Mouse (Mus musculus) embryonic facial prominence, embryonic 14.5 days (tissue): ENCODE data around the gene Ptprk. TPM values are rescaled to one million over a fixed set of nuclear protein-coding genes. Genes with fewer than 3 reads are reported as not detected.

Experiments
- ATAC-seq: fragments of 200-750 bp; cut with Nextera tagmentation; 2 replicates; pipeline ENCODE4 v1.8.0; 2017; ENCODE audit warnings: low read depth, moderate number of reproducible peaks, moderate TSS enrichment
- DNase-seq: peaks from one replicate; pipeline ENCODE4 v3.0.0-alpha.2; 2015; ENCODE audit warnings: low spot score
- H3K27ac ChIP-seq: fragments of 300-500 bp; sonication (generic); replicated peaks from 2 replicates; pipeline ENCODE4 v1.5.1; 2014; ENCODE audit warnings: low read depth, mild to moderate bottlenecking, low read length, moderate library complexity
- H3K27me3 ChIP-seq: fragments of 300-500 bp; sonication (generic); replicated peaks from 2 replicates; pipeline ENCODE4 v1.6.1; 2014; ENCODE audit warnings: low read length; ENCODE audit not compliant: control insufficient read depth, insufficient read depth
- H3K36me3 ChIP-seq: fragments of 300-500 bp; sonication (generic); 2 replicates; pipeline ENCODE4 v1.6.1; 2014; ENCODE audit warnings: low read length, mixed read lengths; ENCODE audit not compliant: control insufficient read depth, insufficient read depth
- H3K4me1 ChIP-seq: fragments of 300-500 bp; sonication (generic); 2 replicates; pipeline ENCODE4 v1.6.1; 2014; ENCODE audit warnings: antibody characterized with exemption, low read length; ENCODE audit not compliant: control insufficient read depth, insufficient read depth
- H3K4me2 ChIP-seq: fragments of 300-500 bp; sonication (generic); 2 replicates; pipeline ENCODE4 v1.6.1; 2014; ENCODE audit warnings: low read depth, mild to moderate bottlenecking, low read length, moderate library complexity, mixed read lengths
- H3K4me3 ChIP-seq: fragments of 300-500 bp; sonication (generic); 2 replicates; pipeline ENCODE4 v1.5.1; 2014; ENCODE audit warnings: low read depth, mild to moderate bottlenecking, low read length
- H3K9ac ChIP-seq: fragments of 300-500 bp; sonication (generic); 2 replicates; pipeline ENCODE4 v1.6.1; 2014; ENCODE audit warnings: low read depth, mild to moderate bottlenecking, low read length, moderate library complexity, mixed read lengths
- H3K9me3 ChIP-seq: fragments of 300-500 bp; sonication (generic); 2 replicates; pipeline ENCODE4 v1.6.1; 2016; ENCODE audit warnings: low read length; ENCODE audit not compliant: control insufficient read depth
- WGBS: fragments of 180-500 bp; shearing (Covaris S2); extraction: QIAGEN DNeasy Blood & Tissue Kit; methylation state at CpG from one replicate; pipeline ENCODE4 v1.1.7; 2014; 5-methylcytosine and 5-hydroxymethylcytosine counted together
- polyA plus RNA-seq: library from polyadenylated mRNA; unstranded; fragments of >200 nt; fragmentation: Nextera tagmentation; extraction: Ambion mirVana; gene quantifications from 2 replicates; pipeline ENCODE4 v1.2.1, GENCODE M21; 2014

Gene Ptprk
- polyA plus RNA-seq = 21.7 and 22.7 TPM in 2 replicates

DNA sequence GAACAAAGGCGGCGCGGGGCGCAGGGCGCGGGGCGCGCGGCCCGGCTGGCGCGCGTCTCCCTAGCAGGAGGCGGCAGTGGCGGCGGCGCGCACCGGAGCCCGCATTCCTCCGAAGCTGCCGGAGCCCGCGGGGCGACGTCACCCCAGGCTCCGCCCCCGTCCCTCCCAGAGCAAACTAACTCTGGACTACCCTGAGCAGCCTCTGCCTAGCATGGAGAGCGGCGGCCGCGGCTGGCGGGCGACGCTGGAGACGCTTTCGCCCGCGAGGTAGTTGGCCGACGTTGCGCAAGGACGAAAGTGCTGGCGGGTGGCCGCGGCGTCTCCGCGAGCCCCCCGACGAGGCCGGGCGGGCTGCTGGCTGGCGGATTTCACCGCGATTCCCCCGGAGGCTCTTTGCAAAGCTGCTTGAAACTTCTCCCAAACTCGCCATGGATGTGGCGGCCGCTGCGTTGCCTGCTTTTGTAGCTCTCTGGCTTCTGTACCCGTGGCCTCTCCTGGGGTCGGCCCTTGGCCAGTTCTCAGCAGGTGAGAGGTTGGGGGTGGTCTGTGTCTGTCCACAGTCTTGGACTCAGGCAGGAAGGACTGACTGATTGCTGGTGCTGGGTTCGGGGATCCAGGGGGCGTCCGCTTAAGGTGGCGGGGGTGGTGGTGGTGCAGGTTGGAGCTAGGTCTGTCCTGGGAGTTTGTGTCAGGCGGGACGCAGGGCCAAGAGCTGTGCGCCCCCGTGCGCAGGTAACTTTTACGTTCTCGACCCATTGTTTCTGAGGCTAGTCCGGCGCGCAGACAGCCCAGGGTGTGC lies at the start of gene Ptprk:
Ptprk (plus strand) TSS at position 168 of the 799 bp plus-strand sequence.
- 1% methylated on average over 48 of the region's 77 CpGs for WGBS
- H3K9ac ChIP-seq = peak within 1 kb of the TSS; percentile 85
- H3K36me3 ChIP-seq = no peaks in the 10 kb centered on the region
- ATAC-seq (peak; percentile 98), DNase-seq (peak; percentile 96)
- 0 out of 2 replicates have a peak, but pooled peaks cover 3% of the 10 kb centered on the region for H3K4me1 ChIP-seq
- peak within 1 kb of the TSS; percentile 86 for H3K27ac ChIP-seq
- H3K9me3 ChIP-seq = no peaks in the 10 kb centered on the region
- peak within 1 kb of the TSS; percentile 87 for H3K4me2 ChIP-seq
- peak within 1 kb of the TSS; percentile 80 for H3K4me3 ChIP-seq
- H3K27me3 ChIP-seq = no peaks in the 10 kb centered on the region

DNA sequence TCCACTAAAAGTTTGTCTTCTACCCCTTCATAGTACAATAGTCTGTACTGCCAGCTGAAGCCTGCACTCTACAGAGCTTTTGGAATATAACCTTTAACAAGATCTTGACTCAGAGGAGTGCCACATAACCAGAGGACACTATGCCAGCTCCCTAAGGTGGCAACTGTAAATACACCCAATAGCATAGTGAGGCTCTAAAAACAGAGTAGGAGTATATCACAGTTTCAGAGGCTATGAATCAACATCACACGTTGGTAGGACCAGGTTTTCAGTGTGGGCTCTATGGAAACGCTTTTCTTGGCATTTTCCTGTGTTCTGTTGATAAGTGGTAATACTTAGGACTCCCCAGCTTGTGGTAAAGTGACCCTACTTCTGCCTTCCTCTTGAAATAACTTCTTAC lies 46.8 kb upstream of the Ptprk start:
- H3K9ac ChIP-seq = no peak overlapping the region
- no peaks in the 10 kb centered on the region for H3K9me3 ChIP-seq
- no peaks in the 10 kb centered on the region for H3K27me3 ChIP-seq
- no peak overlapping the region for H3K4me3 ChIP-seq
- H3K4me1 ChIP-seq = no peaks in the 10 kb centered on the region
- WGBS = 72% methylated on average over 2 of the region's 2 CpGs
- ATAC-seq (no peak), DNase-seq (no peak)
- no peak overlapping the region for H3K4me2 ChIP-seq
- H3K36me3 ChIP-seq = no peaks in the 10 kb centered on the region
- H3K27ac ChIP-seq = no peak overlapping the region

DNA sequence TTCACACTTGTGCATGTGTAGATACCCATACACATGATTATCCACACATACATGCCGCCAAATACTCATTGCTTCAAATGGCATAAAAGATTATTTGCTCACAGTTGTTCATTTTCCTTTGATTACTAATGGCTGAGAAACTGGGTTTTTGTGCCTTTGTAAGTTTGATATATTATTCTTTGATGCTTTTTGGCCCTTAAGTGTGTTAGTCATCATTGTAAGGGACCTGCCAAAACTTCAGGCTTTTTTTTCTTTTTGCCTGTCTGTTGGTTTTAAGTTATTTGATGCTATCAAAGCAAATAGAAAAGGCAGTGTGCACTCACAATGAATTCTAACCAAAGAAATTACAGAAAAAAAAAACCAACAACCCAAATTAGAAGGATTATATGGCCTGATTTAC lies 38.2 kb upstream of the Ptprk start:
- 93% methylated on average over 1 of the region's 1 CpGs for whole genome bisulfite sequencing
- DNase-seq (no peak), ATAC-seq (no peak)
- Histone ChIP-seq H3K27ac (no peak overlapping the region), H3K9me3 (0 out of 2 replicates have a peak, but pooled peaks cover 3% of the 10 kb centered on the region), H3K9ac (no peak overlapping the region), H3K27me3 (no peaks in the 10 kb centered on the region), H3K4me2 (no peak overlapping the region), H3K36me3 (no peaks in the 10 kb centered on the region), H3K4me1 (no peaks in the 10 kb centered on the region), H3K4me3 (no peak overlapping the region)

DNA sequence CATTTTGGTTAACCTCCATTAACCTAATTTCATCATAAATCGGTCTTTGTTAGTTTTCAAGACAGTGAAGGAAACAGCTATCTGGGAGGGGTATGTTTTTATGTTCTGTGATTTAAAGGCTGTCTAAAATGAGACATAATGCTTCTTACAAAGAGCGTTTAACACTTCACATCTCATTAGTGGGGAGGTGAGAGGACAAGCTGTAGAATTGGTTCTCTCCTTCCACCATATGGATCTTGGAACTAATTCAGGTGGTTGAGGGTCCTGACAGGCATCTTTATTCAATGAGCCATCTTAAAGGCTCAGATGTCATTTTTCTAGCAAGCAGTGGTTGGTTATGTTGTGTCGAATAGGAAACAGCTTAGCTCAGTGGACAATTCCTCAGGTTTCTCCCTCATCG lies 19.9 kb upstream of the Ptprk start:
- Histone ChIP-seq H3K9ac (no peak overlapping the region), H3K4me2 (no peak overlapping the region), H3K9me3 (no peaks in the 10 kb centered on the region), H3K4me1 (no peaks in the 10 kb centered on the region), H3K4me3 (no peak overlapping the region), H3K27me3 (no peaks in the 10 kb centered on the region), H3K36me3 (no peaks in the 10 kb centered on the region), H3K27ac (no peak overlapping the region)
- ATAC-seq = no peak
- 65% methylated on average over 4 of the region's 4 CpGs for WGBS
- DNase-seq = no peak

DNA sequence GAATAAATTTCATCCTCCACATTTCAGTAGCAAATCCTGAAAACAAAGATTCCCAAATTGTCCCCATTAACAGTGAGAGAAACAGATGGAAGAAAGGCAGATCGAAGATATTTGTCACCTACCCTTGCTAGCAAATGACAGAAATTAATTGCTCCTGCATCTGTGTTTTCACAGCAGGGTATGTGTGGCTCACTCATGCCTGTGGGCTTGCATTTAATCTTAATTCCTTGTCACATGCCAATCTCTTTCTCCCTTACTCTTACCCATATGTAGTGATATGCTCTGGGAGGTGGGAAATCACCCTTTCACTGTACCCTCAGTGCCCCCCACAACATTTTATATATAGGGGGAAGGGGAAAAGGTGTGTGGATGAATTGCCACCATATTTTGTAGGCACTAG lies 15.4 kb upstream of the Ptprk start:
- no peaks in the 10 kb centered on the region for H3K4me1 ChIP-seq
- ATAC-seq = no peak
- no peak overlapping the region for H3K4me2 ChIP-seq
- 0 out of 2 replicates have a peak, but pooled peaks cover 4% of the 10 kb centered on the region for H3K9me3 ChIP-seq
- no peak overlapping the region for H3K9ac ChIP-seq
- no peak overlapping the region for H3K4me3 ChIP-seq
- H3K27me3 ChIP-seq = no peaks in the 10 kb centered on the region
- no peaks in the 10 kb centered on the region for H3K36me3 ChIP-seq
- H3K27ac ChIP-seq = no peak overlapping the region
- 88% methylated on average over 1 of the region's 1 CpGs for WGBS
- no peak for DNase-seq

DNA sequence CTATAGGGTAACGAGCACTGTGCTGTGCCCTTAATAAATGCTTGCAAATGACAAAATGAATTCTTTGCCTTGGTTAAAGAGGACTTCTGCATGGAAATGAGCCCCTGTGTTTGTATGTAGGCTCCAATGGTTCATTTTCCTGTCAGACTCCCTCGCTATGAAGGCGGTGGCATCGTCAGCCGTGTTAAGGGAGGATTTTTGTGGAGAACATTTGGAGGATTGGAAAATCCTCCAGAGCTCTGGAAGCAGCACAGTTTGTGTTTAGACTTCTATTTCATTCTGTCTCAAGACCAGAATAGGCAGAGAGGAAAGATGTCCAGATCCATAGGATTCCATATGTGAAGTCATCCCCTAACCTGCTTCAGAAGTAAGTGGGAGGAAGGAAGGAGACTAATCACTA lies 6.6 kb upstream of the Ptprk start:
- no peaks in the 10 kb centered on the region for H3K36me3 ChIP-seq
- no peaks in the 10 kb centered on the region for H3K9me3 ChIP-seq
- H3K4me3 ChIP-seq = no peak overlapping the region
- no peaks in the 10 kb centered on the region for H3K27me3 ChIP-seq
- H3K9ac ChIP-seq = no peak overlapping the region
- H3K4me2 ChIP-seq = no peak overlapping the region
- no peak for DNase-seq
- no peak overlapping the region for H3K27ac ChIP-seq
- H3K4me1 ChIP-seq = no peaks in the 10 kb centered on the region
- ATAC-seq = no peak
- 89% methylated on average over 5 of the region's 5 CpGs for WGBS

DNA sequence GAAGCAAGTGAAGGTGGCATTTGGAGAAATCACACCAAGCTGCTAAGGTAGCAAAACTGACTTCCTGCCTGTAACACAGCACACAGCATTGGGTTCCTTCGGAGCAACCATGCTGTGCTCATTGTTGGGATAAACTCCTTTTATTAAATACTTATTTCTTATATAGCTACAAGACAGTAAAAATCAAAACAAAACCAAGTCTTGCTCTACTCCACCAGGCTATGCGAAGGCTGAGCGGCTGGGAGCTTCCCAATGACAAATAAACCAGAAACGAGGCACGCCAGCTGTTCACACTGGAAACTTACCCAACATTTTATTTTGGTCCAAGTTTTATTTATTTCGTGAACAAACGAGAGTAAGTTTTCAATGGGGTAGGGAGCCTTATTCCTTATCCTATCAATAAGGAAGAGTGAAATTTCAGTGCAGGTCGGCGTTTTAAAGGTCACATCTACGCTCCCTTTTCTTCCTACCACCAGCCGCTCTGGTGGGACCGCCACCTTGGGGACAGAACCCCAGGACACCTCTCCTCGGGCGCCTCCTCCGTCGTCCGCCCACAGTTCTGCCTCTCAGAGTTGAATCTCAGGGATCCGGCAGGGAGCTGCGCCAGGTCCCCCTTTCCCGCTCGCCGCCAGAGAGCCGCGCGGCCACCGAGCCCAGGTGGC lies 498 bp upstream of the Ptprk start:
- peak overlapping the region; percentile 85 for H3K9ac ChIP-seq
- WGBS = 1% methylated on average over 22 of the region's 26 CpGs
- H3K27ac ChIP-seq = peak overlapping the region; percentile 86
- 0 out of 2 replicates have a peak, but pooled peaks cover 3% of the 10 kb centered on the region for H3K4me1 ChIP-seq
- H3K9me3 ChIP-seq = no peaks in the 10 kb centered on the region
- H3K27me3 ChIP-seq = no peaks in the 10 kb centered on the region
- ATAC-seq = no peak
- H3K4me3 ChIP-seq = peak overlapping the region; percentile 80
- peak; percentile 55 for DNase-seq
- H3K4me2 ChIP-seq = peak overlapping the region; percentile 87
- H3K36me3 ChIP-seq = no peaks in the 10 kb centered on the region

DNA sequence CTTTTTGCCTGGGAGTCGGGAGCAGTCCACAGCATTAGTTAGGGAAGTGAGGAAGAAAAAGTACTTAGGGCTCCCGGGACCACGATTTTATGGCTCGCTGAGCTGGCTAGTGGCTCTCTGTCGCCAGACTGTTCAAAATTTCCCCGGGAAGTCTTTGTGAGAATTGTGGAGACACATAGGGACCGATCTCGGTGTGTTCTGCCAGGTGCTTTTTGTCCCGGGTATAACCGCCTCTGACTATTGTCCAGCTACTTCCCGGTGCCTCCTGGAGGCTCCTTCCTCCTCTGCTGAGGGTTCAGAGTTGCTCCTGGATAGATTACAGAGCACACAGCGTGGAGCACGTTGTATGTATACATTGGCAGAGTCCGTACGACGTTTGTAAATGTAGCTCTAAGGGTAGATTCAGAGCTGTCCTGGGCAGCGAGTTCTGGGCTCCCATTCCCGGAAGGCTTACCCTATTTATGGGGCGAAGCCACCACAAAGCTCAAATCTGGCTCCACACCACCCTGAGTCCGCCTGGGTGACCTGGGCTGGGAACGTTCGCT lies 943 bp downstream of the Ptprk start:
- H3K36me3 ChIP-seq = no peaks in the 10 kb centered on the region
- peak overlapping the region; percentile 87 for H3K4me2 ChIP-seq
- peak overlapping the region; percentile 86 for H3K27ac ChIP-seq
- 0 out of 2 replicates have a peak, but pooled peaks cover 3% of the 10 kb centered on the region for H3K4me1 ChIP-seq
- peak overlapping the region; percentile 80 for H3K4me3 ChIP-seq
- no peaks in the 10 kb centered on the region for H3K27me3 ChIP-seq
- ATAC-seq = peak; percentile 30; the same call in 1 of the 2 replicates
- DNase-seq = peak; percentile 55
- no peaks in the 10 kb centered on the region for H3K9me3 ChIP-seq
- peak overlapping the region; percentile 85 for H3K9ac ChIP-seq
- WGBS = under 1% methylated on average over 22 of the region's 22 CpGs
